Mouse (Mus musculus) neural tube, embryonic 13.5 days (tissue): ENCODE measurements at regions not wholly inside any gene's neighbourhood (a gene's known extent, or its start where the extent isn't known, plus 50 kb on each side); places are given as distances from the start of the nearest gene placed in this dataset.

Experiments used
- ATAC-seq: fragments of 200-750 bp; cut with Nextera tagmentation; 2 replicates; pipeline ENCODE4 v1.8.0; 2017; ENCODE audit warnings: low read depth, mild to moderate bottlenecking, moderate TSS enrichment, moderate library complexity
- H3K27ac ChIP-seq: fragments of 300-500 bp; sonication (generic); replicated peaks from 2 replicates; pipeline ENCODE4 v1.5.1; 2015; ENCODE audit warnings: moderate library complexity, mild to moderate bottlenecking, inconsistent platforms
- H3K27me3 ChIP-seq: fragments of 300-500 bp; sonication (generic); 2 replicates; pipeline ENCODE4 v1.6.1; 2015; ENCODE audit warnings: mild to moderate bottlenecking, inconsistent platforms
- H3K36me3 ChIP-seq: fragments of 300-500 bp; sonication (generic); 2 replicates; pipeline ENCODE4 v1.6.1; 2015; ENCODE audit warnings: mild to moderate bottlenecking, inconsistent platforms
- H3K4me1 ChIP-seq: fragments of 300-500 bp; sonication (generic); replicated peaks from 2 replicates; pipeline ENCODE4 v1.6.1; 2015; ENCODE audit warnings: inconsistent platforms
- H3K4me2 ChIP-seq: fragments of 300-500 bp; sonication (generic); 2 replicates; pipeline ENCODE4 v1.6.1; 2015; ENCODE audit warnings: inconsistent platforms, mild to moderate bottlenecking, moderate library complexity
- H3K4me3 ChIP-seq: fragments of 300-500 bp; sonication (generic); 2 replicates; pipeline ENCODE4 v1.5.1; 2015; ENCODE audit warnings: mild to moderate bottlenecking, inconsistent platforms
- H3K9ac ChIP-seq: fragments of 300-500 bp; sonication (generic); 2 replicates; pipeline ENCODE4 v1.6.1; 2015; ENCODE audit warnings: moderate library complexity, mild to moderate bottlenecking, inconsistent platforms
- H3K9me3 ChIP-seq: fragments of 300-500 bp; sonication (generic); 2 replicates; pipeline ENCODE4 v1.6.1; 2016; ENCODE audit warnings: inconsistent platforms
- WGBS: fragments of 180-500 bp; shearing (Covaris S2); methylation state at CpG from one replicate; pipeline ENCODE4 v1.1.7; 2015; 5-methylcytosine and 5-hydroxymethylcytosine counted together

- 35% methylated on average over 11 of the region's 11 CpGs for WGBS
- Histone ChIP-seq H3K4me3 (no peak overlapping the region), H3K36me3 (no peaks in the 10 kb centered on the region), H3K4me1 (peaks cover 23% of the 10 kb centered on the region), H3K27me3 (no peaks in the 10 kb centered on the region), H3K9me3 (no peaks in the 10 kb centered on the region), H3K27ac (peak overlapping the region; percentile 72), H3K4me2 (0 out of 2 replicates have a peak overlapping the region, but pooled peaks have one; percentile 0), H3K9ac (no peak overlapping the region)
- peak; percentile 83 for ATAC-seq
Measured at GRCm38 (mm10) chr5:39417121-39417844, 338.0 kb downstream of the Hs3st1 start.

- ATAC-seq, result peak; percentile 48
Measured at GRCm38 (mm10) chr5:39416597-39417023, 338.7 kb downstream of the Hs3st1 start.

GRCm38 (mm10) chr5:39412756-39413155 is 342.5 kb downstream of the Hs3st1 start:
- Histone ChIP-seq H3K9ac (no peak overlapping the region), H3K36me3 (no peaks in the 10 kb centered on the region), H3K9me3 (no peaks in the 10 kb centered on the region), H3K4me2 (no peak overlapping the region), H3K4me3 (no peak overlapping the region), H3K4me1 (peaks cover 19% of the 10 kb centered on the region), H3K27me3 (no peaks in the 10 kb centered on the region), H3K27ac (no peak overlapping the region)
- WGBS, result 65% methylated on average over 5 of the region's 5 CpGs
- ATAC-seq, result no peak

More at GRCm38 (mm10) chr5:39416597-39417023, 338.7 kb downstream of the Hs3st1 start:
- Histone ChIP-seq H3K27ac (peak overlapping the region; percentile 72), H3K27me3 (no peaks in the 10 kb centered on the region), H3K9ac (no peak overlapping the region), H3K36me3 (no peaks in the 10 kb centered on the region), H3K4me2 (no peak overlapping the region), H3K4me1 (peaks cover 23% of the 10 kb centered on the region), H3K4me3 (no peak overlapping the region), H3K9me3 (no peaks in the 10 kb centered on the region)
- 18% methylated on average over 2 of the region's 2 CpGs for WGBS

GRCm38 (mm10) chr5:39390391-39390987 is 364.8 kb downstream of the Hs3st1 start:
- no peaks in the 10 kb centered on the region for H3K27me3 ChIP-seq
- no peak for ATAC-seq
- no peak overlapping the region for H3K27ac ChIP-seq
- H3K9me3 ChIP-seq, result no peaks in the 10 kb centered on the region
- H3K4me1 ChIP-seq, result no peaks in the 10 kb centered on the region
- H3K9ac ChIP-seq, result no peak overlapping the region
- H3K36me3 ChIP-seq, result no peaks in the 10 kb centered on the region
- no peak overlapping the region for H3K4me3 ChIP-seq
- H3K4me2 ChIP-seq, result no peak overlapping the region

- Histone ChIP-seq H3K27ac (no peak overlapping the region), H3K27me3 (no peaks in the 10 kb centered on the region), H3K4me2 (no peak overlapping the region), H3K9ac (no peak overlapping the region), H3K9me3 (no peaks in the 10 kb centered on the region), H3K36me3 (no peaks in the 10 kb centered on the region), H3K4me1 (no peaks in the 10 kb centered on the region), H3K4me3 (no peak overlapping the region)
- 96% methylated on average over 2 of the region's 2 CpGs for WGBS
- no peak for ATAC-seq
Measured at GRCm38 (mm10) chr5:39384410-39384809, 370.9 kb downstream of the Hs3st1 start.

- H3K27ac ChIP-seq, result no peak overlapping the region
- H3K27me3 ChIP-seq, result no peaks in the 10 kb centered on the region
- H3K9me3 ChIP-seq, result no peaks in the 10 kb centered on the region
- no peaks in the 10 kb centered on the region for H3K36me3 ChIP-seq
- 86% methylated on average over 3 of the region's 3 CpGs for WGBS
- no peak overlapping the region for H3K4me2 ChIP-seq
- no peaks in the 10 kb centered on the region for H3K4me1 ChIP-seq
- no peak for ATAC-seq
- H3K4me3 ChIP-seq, result no peak overlapping the region
- no peak overlapping the region for H3K9ac ChIP-seq
Measured at GRCm38 (mm10) chr5:39374199-39374598, 381.1 kb downstream of the Hs3st1 start.

GRCm38 (mm10) chr5:39348680-39349079 is 406.6 kb downstream of the Hs3st1 start:
- Histone ChIP-seq H3K27ac (no peak overlapping the region), H3K4me3 (no peak overlapping the region), H3K9ac (no peak overlapping the region), H3K9me3 (no peaks in the 10 kb centered on the region), H3K4me2 (no peak overlapping the region), H3K4me1 (no peaks in the 10 kb centered on the region), H3K27me3 (no peaks in the 10 kb centered on the region), H3K36me3 (no peaks in the 10 kb centered on the region)
- WGBS, result 86% methylated on average over 3 of the region's 3 CpGs
- no peak for ATAC-seq

GRCm38 (mm10) chr5:39347019-39347418 is 408.3 kb downstream of the Hs3st1 start:
- no peak for ATAC-seq
- H3K9ac ChIP-seq, result no peak overlapping the region
- no peaks in the 10 kb centered on the region for H3K4me1 ChIP-seq
- H3K4me3 ChIP-seq, result no peak overlapping the region
- H3K27ac ChIP-seq, result no peak overlapping the region
- 78% methylated on average over 3 of the region's 3 CpGs for WGBS
- H3K9me3 ChIP-seq, result no peaks in the 10 kb centered on the region
- H3K27me3 ChIP-seq, result no peaks in the 10 kb centered on the region
- H3K4me2 ChIP-seq, result no peak overlapping the region
- H3K36me3 ChIP-seq, result no peaks in the 10 kb centered on the region

GRCm38 (mm10) chr5:39337917-39338316 is 417.4 kb downstream of the Hs3st1 start:
- Histone ChIP-seq H3K4me2 (no peak overlapping the region), H3K9me3 (no peaks in the 10 kb centered on the region), H3K27ac (no peak overlapping the region), H3K36me3 (no peaks in the 10 kb centered on the region), H3K4me3 (no peak overlapping the region), H3K4me1 (no peaks in the 10 kb centered on the region), H3K9ac (no peak overlapping the region), H3K27me3 (no peaks in the 10 kb centered on the region)
- no peak for ATAC-seq
- WGBS, result 82% methylated on average over 1 of the region's 1 CpGs

GRCm38 (mm10) chr5:39336484-39336985 is 418.7 kb downstream of the Hs3st1 start:
- H3K4me2 ChIP-seq, result no peak overlapping the region
- no peak for ATAC-seq
- whole genome bisulfite sequencing, result 88% methylated on average over 2 of the region's 2 CpGs
- H3K9me3 ChIP-seq, result no peaks in the 10 kb centered on the region
- no peak overlapping the region for H3K27ac ChIP-seq
- H3K4me3 ChIP-seq, result no peak overlapping the region
- H3K9ac ChIP-seq, result no peak overlapping the region
- H3K36me3 ChIP-seq, result no peaks in the 10 kb centered on the region
- H3K4me1 ChIP-seq, result no peaks in the 10 kb centered on the region
- no peaks in the 10 kb centered on the region for H3K27me3 ChIP-seq

- H3K4me1 ChIP-seq, result no peaks in the 10 kb centered on the region
- no peaks in the 10 kb centered on the region for H3K36me3 ChIP-seq
- no peak for ATAC-seq
- WGBS, result 81% methylated on average over 2 of the region's 2 CpGs
- H3K4me2 ChIP-seq, result no peak overlapping the region
- H3K9ac ChIP-seq, result no peak overlapping the region
- H3K27me3 ChIP-seq, result no peaks in the 10 kb centered on the region
- H3K27ac ChIP-seq, result no peak overlapping the region
- no peaks in the 10 kb centered on the region for H3K9me3 ChIP-seq
- H3K4me3 ChIP-seq, result no peak overlapping the region
Measured at GRCm38 (mm10) chr5:39335321-39335720, 420.0 kb downstream of the Hs3st1 start.

- Histone ChIP-seq H3K4me3 (no peak overlapping the region), H3K4me1 (no peaks in the 10 kb centered on the region), H3K36me3 (no peaks in the 10 kb centered on the region), H3K27me3 (no peaks in the 10 kb centered on the region), H3K27ac (no peak overlapping the region), H3K9me3 (no peaks in the 10 kb centered on the region), H3K4me2 (no peak overlapping the region), H3K9ac (no peak overlapping the region)
- whole genome bisulfite sequencing, result 68% methylated on average over 1 of the region's 1 CpGs
- ATAC-seq, result no peak
Measured at GRCm38 (mm10) chr5:39334241-39334640, 421.0 kb downstream of the Hs3st1 start.
